Mouse (Mus musculus) cortical plate, adult 2 months (tissue): ENCODE measurements around the gene Adarb1.

Experiments used
- CTCF ChIP-seq: fragments of 200-500 bp; IDR thresholded peaks from 2 replicates; pipeline ENCODE4 v1.5.1; 2011; ENCODE audit warnings: mild to moderate bottlenecking, control low read depth, low read length; ENCODE audit not compliant: insufficient read depth; ENCODE audit errors: extremely low read depth
- POLR2A ChIP-seq: fragments of 200-500 bp; IDR thresholded peaks from 2 replicates; pipeline ENCODE4 v1.6.1; 2011; ENCODE audit warnings: mild to moderate bottlenecking, low read length, control low read depth; ENCODE audit not compliant: insufficient read depth; ENCODE audit errors: extremely low read depth

- TF ChIP-seq CTCF = no peak
- no peak for TF ChIP-seq POLR2A
Observed at GRCm38 (mm10) chr10:77435343-77435742, 17.3 kb upstream of the Adarb1 start.
